Mouse (Mus musculus) common myeloid progenitor, adult 5-6 weeks (primary cell): Measurements from ENCODE around the gene Zfp710. TPM values are rescaled to one million over a fixed set of nuclear protein-coding genes. Genes with fewer than 3 reads are reported as not detected.
"Not testable (repeated sequence)": the region's sequence is repeated elsewhere in the genome, so short reads cannot be mapped to it uniquely, and the experiment has no call there.

Source experiments
- ATAC-seq: replicated peaks from 2 replicates; pipeline ENCODE4 v1.8.0; 2016; ENCODE audit warnings: low read depth, mild to moderate bottlenecking, moderate TSS enrichment, inconsistent platforms; ENCODE audit not compliant: poor library complexity, severe bottlenecking
- total RNA-seq: library from RNA; stranded (forward); fragments of 200-1000, 187-1606 nt; gene quantifications from 2 replicates; pipeline ENCODE4 v1.2.3, GENCODE M21; 2017

The Zfp710 gene
- total RNA-seq, 1 experiment from 2014 or later: 17.8 TPM

DNA sequence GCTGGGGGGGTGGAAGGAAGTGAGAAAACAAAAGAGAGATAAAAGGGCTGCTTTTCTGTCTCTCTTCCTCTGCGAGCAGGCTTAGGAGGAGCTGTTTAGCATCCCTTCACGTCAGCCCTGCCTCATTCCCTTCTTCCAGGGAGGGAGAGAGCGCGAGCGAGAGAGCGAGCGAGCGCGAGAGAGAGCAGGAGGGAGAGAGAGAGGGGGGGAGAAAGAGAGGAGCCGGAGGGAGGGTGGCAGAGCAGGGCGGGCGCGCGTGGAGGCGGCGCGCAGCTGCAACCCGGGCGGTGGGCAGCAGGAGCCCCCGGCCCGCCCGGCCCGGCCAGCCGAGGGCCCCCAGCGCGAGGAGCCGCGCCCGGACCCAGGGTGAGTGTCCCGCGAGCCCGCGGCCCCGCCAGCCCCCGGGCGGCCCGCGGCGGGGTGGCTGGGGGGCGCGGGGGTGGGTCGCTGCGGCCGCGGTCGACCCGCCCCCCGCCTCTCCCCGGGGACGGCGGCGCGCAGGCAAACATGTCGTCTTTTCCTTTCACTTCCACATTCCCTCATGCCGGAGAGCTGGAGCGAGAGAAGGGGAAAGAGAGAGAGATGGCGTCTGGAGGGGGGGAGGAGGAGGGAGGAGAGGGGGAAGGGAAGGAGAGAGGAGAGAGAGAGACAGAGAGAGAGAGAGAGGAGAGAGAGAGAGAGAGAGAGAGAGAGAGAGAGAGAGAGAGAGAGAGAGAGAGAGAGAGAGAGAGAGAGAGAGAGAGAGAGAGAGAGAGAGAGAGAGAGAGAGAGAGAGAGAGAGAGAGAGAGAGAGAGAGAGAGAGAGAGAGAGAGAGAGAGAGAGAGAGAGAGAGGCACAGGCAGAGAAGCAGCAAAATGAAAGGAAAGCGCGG lies 1.7 kb downstream of the Zfp710 start:
- no peak for ATAC-seq

- ATAC-seq: peak; percentile 8; the same call in 1 of the 2 replicates
Observed at GRCm38 (mm10) chr7:80026990-80027635, 2.5 kb downstream of the Zfp710 start.

- ATAC-seq: no peak
Observed at GRCm38 (mm10) chr7:80027636-80028417, 3.2 kb downstream of the Zfp710 start.

- ATAC-seq: no peak
Observed at GRCm38 (mm10) chr7:80028418-80028720, 3.8 kb downstream of the Zfp710 start.

DNA sequence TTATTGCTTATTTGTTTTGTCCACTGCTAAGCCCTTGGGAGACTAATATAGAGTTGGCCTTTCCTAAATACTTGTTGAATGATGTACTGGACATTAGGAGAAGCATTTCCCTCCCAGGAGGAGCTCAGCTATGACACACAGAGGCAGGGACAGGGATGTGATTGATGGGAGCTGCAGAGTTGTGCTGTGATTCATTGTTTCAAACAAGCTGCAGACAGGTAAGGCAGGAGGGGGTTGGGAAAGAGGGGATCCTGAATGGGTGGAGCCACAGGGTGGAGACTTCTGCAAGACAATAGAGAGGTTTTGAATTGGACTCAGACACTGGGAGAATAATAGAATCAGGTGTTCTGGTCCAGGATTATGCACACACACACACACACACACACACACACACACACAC lies 5.4 kb downstream of the Zfp710 start:
- ATAC-seq: no peak

GRCm38 (mm10) chr7:80030486-80030885 lies 5.9 kb downstream of the Zfp710 start:
- no peak for ATAC-seq

DNA sequence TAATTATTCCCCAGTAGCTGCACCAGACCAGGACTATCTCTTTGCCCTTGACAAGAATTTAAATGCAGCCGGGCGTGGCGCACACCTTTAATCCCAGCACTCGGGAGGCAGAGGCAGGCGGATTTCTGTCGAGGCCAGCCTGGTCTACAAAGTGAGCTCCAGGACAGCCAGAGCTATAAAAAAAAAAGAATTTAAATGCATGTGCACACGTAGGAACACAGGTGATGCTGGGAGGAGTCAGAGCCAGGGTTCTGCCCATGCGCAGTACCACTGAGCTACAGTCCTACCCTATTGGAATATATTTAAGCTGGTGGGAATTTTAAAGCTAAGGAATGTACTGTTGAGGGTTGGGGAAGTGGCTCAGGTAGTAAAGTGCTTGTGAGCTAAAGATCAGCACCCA lies 6.4 kb downstream of the Zfp710 start:
- no peak for ATAC-seq

DNA sequence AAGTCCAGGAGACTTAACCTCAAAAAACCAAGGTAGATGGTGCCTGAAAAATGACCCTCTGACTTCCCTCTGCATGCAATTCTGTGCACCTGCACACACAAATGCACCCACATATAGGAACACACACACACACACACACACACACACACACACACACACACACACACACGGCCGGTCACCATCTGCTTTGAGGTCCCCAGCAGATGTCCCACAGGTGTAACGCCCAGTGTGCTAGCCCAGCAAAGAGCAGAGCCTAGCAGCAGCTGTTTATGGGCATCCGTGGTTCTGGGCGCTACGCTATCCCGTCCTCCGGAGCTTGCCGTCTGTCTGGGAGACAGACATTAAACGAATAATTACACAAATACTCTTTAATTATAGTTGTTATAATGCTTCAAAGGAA lies 6.9 kb downstream of the Zfp710 start:
- no peak for ATAC-seq

GRCm38 (mm10) chr7:80032216-80033052 lies 7.8 kb downstream of the Zfp710 start:
- ATAC-seq: peak; percentile 39

DNA sequence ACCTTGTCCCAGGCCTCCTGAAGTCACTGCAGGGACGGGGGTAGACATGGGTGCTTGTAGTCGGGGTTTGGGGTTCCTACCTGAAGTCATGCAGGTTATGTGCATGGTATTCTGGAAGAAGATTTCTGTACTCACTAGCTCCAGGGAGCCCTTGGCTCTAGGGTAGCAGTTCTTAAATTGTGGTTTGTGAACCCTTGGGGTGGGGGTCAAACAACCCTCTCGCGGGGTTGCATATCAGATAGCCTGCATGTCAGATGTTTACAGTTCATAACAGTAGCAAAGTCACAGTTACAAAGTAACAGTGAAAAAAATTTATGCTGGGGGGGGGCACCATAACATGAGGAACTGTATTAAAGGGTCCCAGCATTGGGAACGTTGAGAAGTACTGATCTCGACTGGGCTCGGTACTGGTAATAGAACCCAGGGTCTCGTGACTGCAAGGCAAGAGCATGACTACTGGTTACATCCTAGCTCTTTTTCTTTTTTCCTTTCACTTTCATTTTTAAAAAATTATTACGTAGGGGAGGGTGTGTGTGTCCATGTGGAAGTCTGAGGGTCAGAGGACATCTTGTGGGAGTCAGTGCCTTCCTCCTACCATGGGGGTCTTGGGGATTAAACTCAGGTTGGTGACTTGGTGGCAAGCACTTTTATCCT lies 8.6 kb downstream of the Zfp710 start:
- ATAC-seq: peak; percentile 17

DNA sequence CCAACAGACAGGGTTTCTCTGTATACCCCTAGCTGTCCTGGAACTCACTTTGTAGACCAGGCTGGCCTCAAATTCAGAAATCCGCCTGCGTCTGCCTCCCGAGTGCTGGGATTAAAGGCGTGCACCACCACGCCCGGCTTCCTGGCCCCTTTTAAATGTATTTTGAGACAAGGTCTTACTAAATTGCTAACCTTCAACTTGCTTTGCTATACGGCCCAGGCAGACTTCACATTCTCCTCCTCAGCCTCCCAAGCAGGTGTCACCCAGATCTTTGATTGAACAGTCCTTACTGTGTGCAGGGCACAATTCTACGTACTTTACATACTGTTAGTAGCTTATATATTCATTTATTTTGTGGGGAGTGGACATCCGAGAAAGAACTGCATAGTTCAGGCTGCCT lies 9.2 kb downstream of the Zfp710 start:
- no peak for ATAC-seq

GRCm38 (mm10) chr7:80035086-80035485 lies 10.5 kb downstream of the Zfp710 start:
- ATAC-seq: no peak

DNA sequence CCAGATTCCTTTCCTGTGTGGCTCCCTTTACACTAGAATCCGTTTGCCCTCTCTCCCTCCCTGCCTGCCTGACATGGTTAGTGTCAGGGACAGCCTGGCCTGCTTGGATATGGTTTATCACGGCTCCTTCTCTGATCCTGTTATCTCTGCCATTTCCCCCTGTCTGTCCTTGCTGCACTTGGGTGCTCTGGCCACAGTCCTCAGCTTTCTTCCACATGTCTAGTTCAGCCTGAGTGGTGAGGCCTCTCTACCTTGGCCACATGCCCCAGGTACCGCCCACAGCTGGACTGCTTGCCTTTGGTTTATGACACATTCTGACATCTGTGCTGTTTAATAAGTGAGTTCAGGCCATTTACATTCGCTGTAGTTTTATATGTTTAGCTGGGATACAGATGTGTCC lies 11.1 kb downstream of the Zfp710 start:
- peak; percentile 53 for ATAC-seq

DNA sequence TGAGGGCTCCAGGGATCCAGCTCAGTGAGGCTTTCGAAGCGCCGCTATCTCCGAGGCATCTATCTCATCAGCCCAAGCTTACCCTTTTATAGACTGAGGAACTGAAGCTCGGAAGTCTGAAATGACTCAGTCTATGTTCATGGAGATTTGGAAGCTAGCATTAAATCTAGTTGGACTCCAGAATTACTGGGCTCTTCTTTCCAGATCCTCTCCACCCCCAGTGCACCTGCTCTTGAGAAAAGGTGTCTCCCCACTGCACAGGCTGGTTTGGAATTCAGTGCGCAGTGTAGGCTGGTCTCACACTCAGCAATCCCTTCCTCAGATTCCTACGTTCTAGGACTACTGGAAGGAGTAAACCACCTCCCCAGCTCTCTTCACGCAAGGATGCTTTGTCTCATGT lies 15.1 kb downstream of the Zfp710 start:
- no peak for ATAC-seq

DNA sequence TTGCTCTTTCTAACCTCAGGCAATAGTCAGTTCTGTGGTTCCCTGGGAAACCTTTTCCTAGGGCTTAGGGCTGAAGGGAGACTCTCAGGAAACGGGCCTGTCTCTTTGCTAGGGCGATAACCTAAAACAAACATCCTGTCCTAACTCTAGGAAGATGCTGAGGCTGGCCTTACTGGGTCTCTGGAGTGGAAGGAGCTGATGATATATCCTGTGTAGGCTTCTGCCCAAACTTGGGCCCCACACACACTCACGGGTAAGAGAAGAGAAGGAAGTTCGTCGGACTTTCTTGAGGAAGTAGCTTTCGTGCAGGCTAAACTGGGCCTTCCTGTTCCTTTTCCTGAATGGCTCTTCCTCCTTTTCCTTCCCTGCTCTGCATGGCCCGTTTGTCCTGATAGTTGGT lies 19.6 kb downstream of the Zfp710 start:
- peak; percentile 83 for ATAC-seq

GRCm38 (mm10) chr7:80047041-80047440 lies 22.4 kb downstream of the Zfp710 start:
- ATAC-seq: no peak

DNA sequence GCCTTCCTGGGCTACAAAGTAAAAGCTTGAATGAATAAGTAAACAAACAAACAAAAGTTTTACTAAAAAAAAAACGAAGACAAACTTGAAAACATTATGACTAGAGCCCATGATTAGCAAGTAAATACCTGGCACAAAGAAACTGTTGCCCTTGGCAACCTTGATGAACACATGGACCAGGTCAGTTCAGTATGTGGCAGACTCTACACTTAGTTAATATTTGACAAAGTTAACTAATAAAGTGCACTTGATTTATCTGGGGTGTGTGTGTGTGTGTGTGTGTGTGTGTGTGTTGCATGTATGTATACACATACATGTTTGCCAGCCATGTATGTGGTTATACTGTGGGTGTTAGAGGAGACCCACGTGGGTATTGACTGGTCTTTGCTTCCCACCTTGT lies 25.1 kb downstream of the Zfp710 start:
- ATAC-seq: no peak

GRCm38 (mm10) chr7:80050382-80050781 lies 25.8 kb downstream of the Zfp710 start:
- ATAC-seq: not testable (repeated sequence)

DNA sequence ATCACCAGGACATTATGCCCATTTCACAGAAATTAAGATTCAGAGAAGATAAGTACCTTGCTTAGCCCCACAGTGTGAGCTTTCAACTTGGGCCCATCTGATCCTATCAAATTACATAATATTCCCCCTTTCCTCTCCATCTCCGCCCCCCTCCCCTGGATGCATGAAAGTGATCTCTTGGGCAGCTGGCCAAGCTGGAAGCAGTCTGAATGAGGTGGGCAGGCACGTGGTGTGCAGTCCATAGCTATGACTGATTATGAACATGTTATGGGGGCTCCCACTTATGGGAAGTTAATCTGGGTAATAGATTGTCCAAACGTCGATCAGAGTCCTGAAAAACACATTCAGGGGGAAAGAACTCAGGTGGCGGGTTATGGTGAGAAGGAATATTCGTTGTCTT lies 27.2 kb downstream of the Zfp710 start:
- ATAC-seq: no peak

DNA sequence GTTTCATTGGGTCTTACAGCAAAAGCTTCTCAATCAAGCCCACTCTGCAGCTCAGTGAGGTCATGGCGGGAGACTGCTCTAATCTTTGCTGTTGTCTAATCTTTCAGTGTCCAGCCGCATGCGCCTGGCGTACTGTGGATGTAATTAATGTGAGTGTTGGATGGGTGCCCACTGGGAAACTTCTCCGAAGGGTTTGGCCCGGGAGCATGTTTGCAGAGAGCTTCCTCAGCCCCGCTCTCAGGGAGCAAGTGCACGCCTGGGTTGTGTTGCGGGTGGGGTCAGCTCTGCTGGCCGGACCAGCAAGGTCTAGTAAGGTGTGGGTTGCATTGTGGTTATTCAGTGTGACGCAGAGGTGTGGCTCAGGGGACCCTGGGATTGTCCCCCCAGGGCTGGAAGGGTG lies 27.6 kb downstream of the Zfp710 start:
- no peak for ATAC-seq
